Mouse (Mus musculus): Measurements from ENCODE around the gene Atpaf1.
A peak's percentile ranks its signal among the peaks of the same experiment; 100 is the strongest.

Gene Atpaf1

DNA sequence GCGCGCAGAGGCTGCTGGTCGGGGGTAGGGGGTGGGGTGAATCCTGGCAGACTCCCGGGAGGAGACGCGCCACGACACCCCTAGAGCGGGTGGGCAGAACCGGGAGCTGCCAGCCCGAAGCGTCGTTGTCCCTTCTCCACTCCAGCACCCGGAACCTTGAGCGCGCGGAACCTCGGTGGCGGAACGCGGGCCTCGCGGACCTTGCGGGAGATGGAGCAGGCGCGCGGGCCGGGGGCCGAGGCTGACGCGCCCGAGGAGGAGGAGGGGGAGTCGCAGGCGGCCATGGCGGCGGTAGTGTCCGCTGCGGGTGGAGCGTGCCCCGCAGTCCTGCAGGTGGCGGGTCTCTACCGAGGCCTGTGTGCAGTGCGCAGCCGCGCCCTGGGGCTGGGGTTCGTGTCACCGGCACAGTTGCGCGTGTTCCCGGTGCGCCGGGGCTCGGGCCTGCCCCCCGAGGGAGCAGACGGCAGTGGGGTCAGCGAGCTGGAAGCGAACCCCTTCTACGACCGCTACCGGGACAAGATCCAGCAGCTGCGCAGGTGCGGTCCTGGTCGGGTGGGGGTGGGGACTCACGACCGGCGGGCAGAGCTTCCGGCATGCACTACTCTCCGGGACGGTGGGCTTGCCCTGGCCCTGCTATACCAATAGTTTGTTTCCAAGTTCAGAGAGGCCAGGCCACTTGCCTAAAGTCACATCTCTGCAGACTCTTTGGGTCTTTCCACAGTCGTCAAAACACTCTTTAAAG, at the start of gene Atpaf1:
TSS of gene Atpaf1 (plus strand) at position 44 of the 742 bp plus-strand sequence.
- TF ChIP-seq NANOG (IDR thresholded peaks at IDR 0.05; ENCODE audit: borderline replicate concordance, low read length), result no peak
- no peak for TF ChIP-seq POU5F1 (IDR thresholded peaks at IDR 0.05; ENCODE audit: borderline replicate concordance, low read length)
- no peak for TF ChIP-seq CTCF (conservative IDR thresholded peaks at IDR 0.05; ENCODE audit: low read length)
- Histone ChIP-seq H3K4me3 (replicated peaks; ENCODE audit: low read length) (peak within 1 kb of the TSS; percentile 88), H3K36me3 (ENCODE audit: insufficient read depth, low read length) (peaks cover 36% of the 10 kb centered on the region), H3K9me3 (ENCODE audit: low read length) (no peaks in the 10 kb centered on the region), H3K4me1 (replicated peaks; ENCODE audit: low read depth, low read length) (peaks cover 28% of the 10 kb centered on the region), H3K27me3 (ENCODE audit: insufficient read depth, low read length) (peaks cover 7% of the 10 kb centered on the region; the same call in 1 of the 2 replicates)

DNA sequence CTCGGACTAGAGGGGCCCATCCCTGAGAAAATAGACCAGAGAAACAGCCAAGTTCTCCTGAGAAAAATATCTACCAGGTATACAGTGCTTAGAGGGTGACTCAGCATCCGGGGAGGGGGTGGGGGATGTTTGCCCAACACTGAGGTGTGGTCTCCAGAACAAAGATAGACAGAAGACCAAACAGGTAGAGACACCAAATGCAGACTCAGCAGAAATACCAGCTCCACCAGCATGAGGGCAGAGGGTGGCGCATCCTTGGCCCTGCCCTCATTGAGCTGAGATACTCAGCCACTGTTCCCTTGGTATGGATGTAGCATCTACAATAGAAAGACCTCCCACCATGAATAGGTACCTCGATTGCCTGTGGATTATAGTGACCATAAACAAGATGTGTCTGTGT, 49.7 kb upstream of the Atpaf1 start:
- TF ChIP-seq POU5F1 (IDR thresholded peaks at IDR 0.05; ENCODE audit: borderline replicate concordance, low read length) (no peak), NANOG (IDR thresholded peaks at IDR 0.05; ENCODE audit: borderline replicate concordance, low read length) (no peak), CTCF (conservative IDR thresholded peaks at IDR 0.05; ENCODE audit: low read length) (no peak)
- peaks cover 34% of the 10 kb centered on the region for H3K4me1 ChIP-seq (replicated peaks; ENCODE audit: low read depth, low read length)
- H3K9me3 ChIP-seq (ENCODE audit: low read length), result no peaks in the 10 kb centered on the region
- no peak overlapping the region for H3K4me3 ChIP-seq (replicated peaks; ENCODE audit: low read length)
- H3K36me3 ChIP-seq (ENCODE audit: insufficient read depth, low read length), result peaks cover under 1% of the 10 kb centered on the region
- H3K27me3 ChIP-seq (ENCODE audit: insufficient read depth, low read length), result peaks cover 18% of the 10 kb centered on the region

DNA sequence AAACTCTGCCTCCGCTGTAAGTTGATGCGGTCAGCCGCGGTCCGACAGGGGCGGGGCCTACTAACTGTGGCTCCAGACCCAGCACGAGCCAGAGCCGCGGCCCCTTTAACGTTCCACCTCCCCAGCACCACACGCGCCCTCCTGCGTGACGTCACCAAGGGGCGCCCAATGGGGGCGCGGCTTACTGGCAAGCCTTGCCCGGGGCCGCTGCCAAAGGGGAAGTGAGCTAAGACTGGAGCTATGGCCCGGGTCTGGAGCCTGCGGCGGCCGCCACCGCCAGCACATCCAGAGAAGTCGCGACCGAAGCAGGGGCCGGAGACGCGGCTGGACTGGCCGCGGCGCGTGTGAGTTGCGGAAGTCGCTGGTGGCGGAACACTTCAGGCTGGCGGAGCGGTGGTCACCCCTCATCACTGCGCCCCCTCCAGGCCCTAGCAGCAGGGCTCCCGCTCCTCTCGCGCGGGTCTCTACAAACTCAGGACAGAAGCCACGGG, 47.0 kb upstream of the Atpaf1 start, which contains the start of gene Efcab14:
TSS of gene Efcab14 (plus strand) at position 194 of the 491 bp plus-strand sequence.
- no peaks in the 10 kb centered on the region for H3K9me3 ChIP-seq (ENCODE audit: low read length)
- H3K4me3 ChIP-seq (replicated peaks; ENCODE audit: low read length), result peak within 1 kb of the TSS; percentile 90
- no peak for TF ChIP-seq POU5F1 (IDR thresholded peaks at IDR 0.05; ENCODE audit: borderline replicate concordance, low read length)
- no peak for TF ChIP-seq CTCF (conservative IDR thresholded peaks at IDR 0.05; ENCODE audit: low read length)
- no peak for TF ChIP-seq NANOG (IDR thresholded peaks at IDR 0.05; ENCODE audit: borderline replicate concordance, low read length)
- peaks cover 34% of the 10 kb centered on the region for H3K4me1 ChIP-seq (replicated peaks; ENCODE audit: low read depth, low read length)
- peaks cover 25% of the 10 kb centered on the region for H3K36me3 ChIP-seq (ENCODE audit: insufficient read depth, low read length)
- H3K27me3 ChIP-seq (ENCODE audit: insufficient read depth, low read length), result peaks cover 4% of the 10 kb centered on the region; the same call in 1 of the 2 replicates

DNA sequence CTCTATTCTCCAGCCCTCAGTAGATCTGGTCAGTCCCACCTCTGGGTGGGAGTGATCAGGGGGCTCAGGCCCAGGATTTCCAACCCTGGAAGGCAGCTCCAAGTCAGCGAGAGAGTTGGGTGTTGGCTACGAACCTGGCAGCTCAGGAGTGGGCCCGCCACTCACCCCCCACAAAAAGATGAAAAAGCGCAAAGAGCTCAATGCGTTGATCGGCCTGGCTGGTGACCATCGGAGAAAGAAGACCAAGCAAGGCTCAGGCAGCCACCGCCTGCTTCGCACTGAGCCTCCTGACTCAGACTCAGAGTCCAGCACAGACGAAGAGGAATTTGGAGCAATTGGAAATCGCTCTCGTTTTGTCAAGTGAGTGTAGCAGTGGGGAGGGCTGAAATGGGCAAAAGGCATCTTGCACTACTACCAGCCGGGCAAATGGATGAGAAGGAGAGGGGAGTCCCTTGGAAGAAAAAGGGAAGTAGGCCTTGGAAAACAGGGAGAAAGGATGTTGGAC, 46.1 kb upstream of the Atpaf1 start:
- no peaks in the 10 kb centered on the region for H3K9me3 ChIP-seq (ENCODE audit: low read length)
- peak overlapping the region; percentile 90 for H3K4me3 ChIP-seq (replicated peaks; ENCODE audit: low read length)
- H3K4me1 ChIP-seq (replicated peaks; ENCODE audit: low read depth, low read length), result peaks cover 33% of the 10 kb centered on the region
- peaks cover 35% of the 10 kb centered on the region for H3K36me3 ChIP-seq (ENCODE audit: insufficient read depth, low read length)
- TF ChIP-seq CTCF (conservative IDR thresholded peaks at IDR 0.05; ENCODE audit: low read length) (no peak), POU5F1 (IDR thresholded peaks at IDR 0.05; ENCODE audit: borderline replicate concordance, low read length) (no peak), NANOG (IDR thresholded peaks at IDR 0.05; ENCODE audit: borderline replicate concordance, low read length) (no peak)
- H3K27me3 ChIP-seq (ENCODE audit: insufficient read depth, low read length), result no peaks in the 10 kb centered on the region

DNA sequence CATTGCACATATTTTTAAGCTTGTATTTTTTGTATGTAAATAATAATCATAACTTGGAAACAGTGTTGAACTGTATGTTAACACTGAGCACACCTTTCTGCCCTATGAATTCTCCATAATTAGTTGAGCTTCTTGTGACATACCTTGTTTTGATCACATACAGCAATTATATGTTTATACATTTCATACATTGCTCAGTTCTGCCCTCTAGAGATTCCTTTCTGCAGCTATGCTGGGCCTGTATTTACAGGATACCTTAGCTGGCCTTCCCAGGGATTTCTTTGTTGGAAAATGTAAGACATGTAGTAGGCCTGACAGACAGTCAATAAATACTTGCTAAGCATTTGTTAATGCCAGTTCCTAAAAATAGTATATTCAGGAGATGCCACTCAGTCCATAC, 42.0 kb upstream of the Atpaf1 start:
- TF ChIP-seq NANOG (IDR thresholded peaks at IDR 0.05; ENCODE audit: borderline replicate concordance, low read length) (no peak), CTCF (conservative IDR thresholded peaks at IDR 0.05; ENCODE audit: low read length) (no peak), POU5F1 (IDR thresholded peaks at IDR 0.05; ENCODE audit: borderline replicate concordance, low read length) (no peak)
- peaks cover 14% of the 10 kb centered on the region for H3K4me1 ChIP-seq (replicated peaks; ENCODE audit: low read depth, low read length)
- peaks cover 63% of the 10 kb centered on the region for H3K36me3 ChIP-seq (ENCODE audit: insufficient read depth, low read length)
- H3K4me3 ChIP-seq (replicated peaks; ENCODE audit: low read length), result no peak overlapping the region
- no peaks in the 10 kb centered on the region for H3K27me3 ChIP-seq (ENCODE audit: insufficient read depth, low read length)
- no peaks in the 10 kb centered on the region for H3K9me3 ChIP-seq (ENCODE audit: low read length)

DNA sequence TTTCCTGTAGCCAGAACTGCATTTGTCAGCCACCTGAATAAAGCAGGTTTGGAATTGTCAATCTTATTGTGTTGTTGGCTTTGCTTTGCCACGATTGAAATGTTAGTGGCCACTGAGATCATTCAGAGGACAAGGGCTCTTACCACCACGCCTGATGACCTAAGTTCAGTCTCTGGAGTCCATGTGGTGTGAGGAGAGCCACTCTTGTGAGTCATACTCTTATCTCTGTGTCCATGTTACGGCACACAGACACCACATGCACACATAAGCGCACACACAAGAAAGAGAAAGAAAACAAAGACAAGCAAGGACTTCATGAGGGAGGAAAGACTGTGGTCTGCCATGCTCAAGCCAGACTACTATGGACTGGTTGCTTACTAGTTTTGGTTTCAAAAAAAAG, 41.5 kb upstream of the Atpaf1 start:
- Histone ChIP-seq H3K9me3 (ENCODE audit: low read length) (no peaks in the 10 kb centered on the region), H3K4me1 (replicated peaks; ENCODE audit: low read depth, low read length) (peaks cover 13% of the 10 kb centered on the region), H3K36me3 (ENCODE audit: insufficient read depth, low read length) (peaks cover 67% of the 10 kb centered on the region), H3K4me3 (replicated peaks; ENCODE audit: low read length) (no peak overlapping the region), H3K27me3 (ENCODE audit: insufficient read depth, low read length) (no peaks in the 10 kb centered on the region)
- no peak for TF ChIP-seq POU5F1 (IDR thresholded peaks at IDR 0.05; ENCODE audit: borderline replicate concordance, low read length)
- no peak for TF ChIP-seq CTCF (conservative IDR thresholded peaks at IDR 0.05; ENCODE audit: low read length)
- TF ChIP-seq NANOG (IDR thresholded peaks at IDR 0.05; ENCODE audit: borderline replicate concordance, low read length), result no peak

DNA sequence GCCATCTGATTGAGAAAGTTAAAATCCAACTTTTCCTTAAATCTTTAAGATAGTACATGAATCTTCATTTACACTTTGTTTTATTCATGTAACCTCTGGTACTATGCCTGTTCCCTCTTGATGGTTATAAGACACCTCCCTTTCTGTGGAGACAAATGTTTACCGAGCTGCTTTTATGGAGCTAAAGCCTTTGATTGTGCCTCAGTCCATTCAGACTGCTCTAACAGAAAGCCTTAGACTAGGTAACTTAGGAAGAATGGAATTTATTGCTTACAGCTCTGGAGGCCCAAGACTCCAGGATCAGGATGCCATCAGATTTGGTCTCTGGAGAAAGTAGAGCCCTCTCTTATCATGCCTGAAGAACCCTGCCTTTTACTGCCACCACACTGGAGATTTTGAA, 36.4 kb upstream of the Atpaf1 start:
- no peaks in the 10 kb centered on the region for H3K9me3 ChIP-seq (ENCODE audit: low read length)
- H3K4me3 ChIP-seq (replicated peaks; ENCODE audit: low read length), result no peak overlapping the region
- H3K36me3 ChIP-seq (ENCODE audit: insufficient read depth, low read length), result peaks cover 61% of the 10 kb centered on the region
- TF ChIP-seq NANOG (IDR thresholded peaks at IDR 0.05; ENCODE audit: borderline replicate concordance, low read length) (no peak), POU5F1 (IDR thresholded peaks at IDR 0.05; ENCODE audit: borderline replicate concordance, low read length) (no peak), CTCF (conservative IDR thresholded peaks at IDR 0.05; ENCODE audit: low read length) (no peak)
- H3K4me1 ChIP-seq (replicated peaks; ENCODE audit: low read depth, low read length), result no peaks in the 10 kb centered on the region
- H3K27me3 ChIP-seq (ENCODE audit: insufficient read depth, low read length), result no peaks in the 10 kb centered on the region

DNA sequence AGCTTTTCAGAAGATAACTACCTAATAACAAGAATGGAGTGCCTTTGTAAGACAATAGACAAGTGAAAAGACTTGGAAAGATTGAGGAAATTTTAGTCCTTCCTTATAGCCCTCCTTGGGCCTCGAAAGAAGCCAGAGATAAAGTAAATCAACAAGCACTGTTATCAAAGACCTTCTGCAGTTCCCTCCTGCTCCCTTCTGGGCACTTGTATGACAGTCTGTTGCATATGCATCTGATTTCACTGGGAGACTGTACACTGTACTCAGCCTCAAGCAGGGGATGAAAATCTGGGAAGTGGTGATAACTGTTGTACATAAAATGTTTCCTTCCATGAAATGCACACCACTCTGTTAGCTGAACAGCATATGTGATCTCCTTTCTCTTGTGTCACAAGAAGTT, 35.3 kb upstream of the Atpaf1 start:
- no peaks in the 10 kb centered on the region for H3K9me3 ChIP-seq (ENCODE audit: low read length)
- no peak overlapping the region for H3K4me3 ChIP-seq (replicated peaks; ENCODE audit: low read length)
- peaks cover 58% of the 10 kb centered on the region for H3K36me3 ChIP-seq (ENCODE audit: insufficient read depth, low read length)
- no peaks in the 10 kb centered on the region for H3K4me1 ChIP-seq (replicated peaks; ENCODE audit: low read depth, low read length)
- no peaks in the 10 kb centered on the region for H3K27me3 ChIP-seq (ENCODE audit: insufficient read depth, low read length)
- TF ChIP-seq CTCF (conservative IDR thresholded peaks at IDR 0.05; ENCODE audit: low read length) (no peak), POU5F1 (IDR thresholded peaks at IDR 0.05; ENCODE audit: borderline replicate concordance, low read length) (no peak), NANOG (IDR thresholded peaks at IDR 0.05; ENCODE audit: borderline replicate concordance, low read length) (no peak)
